Comparison of ENCODE assay signal across 8 mouse cellular contexts in genomic region chr14:31337406-31337805, GRCm38 (mm10). TPM values are rescaled to one million over a fixed set of nuclear protein-coding genes. Genes with fewer than 3 reads are reported as not detected.
DNase-seq lines count a peak whose midpoint lies in the region; ATAC-seq and TF ChIP-seq lines count a peak whose summit lies in the region.

No protein-coding gene starts in this region.

- H3K27ac ChIP-seq in cortical plate, adult 2 months (ENCODE audit: insufficient read depth, low read length): no peak overlapping the region
- H3K27ac ChIP-seq in intestine, embryonic 14.5 days (ENCODE audit: low read depth): no peak overlapping the region
- H3K27ac ChIP-seq in neural tube, embryonic 12.5 days: no peak overlapping the region

- DNase-seq in lung, adult 2 months: no peak
- DNase-seq in lung, postnatal 4 days: no peak
- DNase-seq in intestine, embryonic 14.5 days (ENCODE audit: low spot score): no peak
- DNase-seq in adrenal gland, adult 18-20 months (ENCODE audit: low spot score in 2 of 2): no peak
- no peak for DNase-seq in adrenal gland, adult 8-10 months
- DNase-seq in right cerebral cortex, postnatal 14 days: no peak

- no peak for TF ChIP-seq CTCF in lung, adult 2 months (IDR thresholded peaks at IDR 0.05; ENCODE audit: insufficient read depth, low read length)
- no peak for TF ChIP-seq CTCF in cortical plate, adult 2 months (IDR thresholded peaks at IDR 0.05; ENCODE audit: extremely low read depth, insufficient read depth, low read length)

- no peaks in the 10 kb centered on the region for H3K9me3 ChIP-seq in intestine, embryonic 14.5 days (ENCODE audit: control insufficient read depth, low read length)
- no peaks in the 10 kb centered on the region for H3K9me3 ChIP-seq in neural tube, embryonic 12.5 days

- peaks cover 12% of the 10 kb centered on the region for H3K36me3 ChIP-seq in intestine, embryonic 14.5 days (ENCODE audit: control insufficient read depth, insufficient read depth, low read length)
- H3K36me3 ChIP-seq in neural tube, embryonic 12.5 days: peaks cover 5% of the 10 kb centered on the region; the same call in 1 of the 2 replicates

- no peaks in the 10 kb centered on the region for H3K27me3 ChIP-seq in intestine, embryonic 14.5 days (replicated peaks; ENCODE audit: control insufficient read depth, insufficient read depth, low read length)
- no peaks in the 10 kb centered on the region for H3K27me3 ChIP-seq in neural tube, embryonic 12.5 days (replicated peaks)

- no peak for TF ChIP-seq POLR2A in lung, adult 2 months (IDR thresholded peaks at IDR 0.05; ENCODE audit: borderline replicate concordance, extremely low read depth, low read depth, low read length)
- TF ChIP-seq POLR2A in cortical plate, adult 2 months (IDR thresholded peaks at IDR 0.05; ENCODE audit: extremely low read depth, insufficient read depth, low read length): no peak

- no peak for ATAC-seq in intestine, embryonic 14.5 days (replicated peaks; ENCODE audit: low FRiP score, low TSS enrichment, low read depth)
- ATAC-seq in neural tube, embryonic 12.5 days (ENCODE audit: low FRiP score, low read depth): no peak

- 11% methylated on average over 7 of the region's 7 CpGs for WGBS in lung, adult 2 months
- WGBS in intestine, embryonic 14.5 days: 38% methylated on average over 7 of the region's 7 CpGs
- 52% methylated on average over 7 of the region's 7 CpGs for WGBS in neural tube, embryonic 12.5 days

- H3K9ac ChIP-seq in intestine, embryonic 14.5 days (ENCODE audit: low read length): peak overlapping the region; percentile 80
- H3K9ac ChIP-seq in neural tube, embryonic 12.5 days: peak overlapping the region; percentile 85

- peaks cover 2% of the 10 kb centered on the region; the same call in 1 of the 2 replicates for H3K4me1 ChIP-seq in lung, adult 2 months (ENCODE audit: control insufficient read depth, insufficient read depth, low read length)
- peaks cover 3% of the 10 kb centered on the region; the same call in 1 of the 2 replicates for H3K4me1 ChIP-seq in cortical plate, adult 2 months (ENCODE audit: control insufficient read depth, insufficient read depth, low read length)
- 0 out of 2 replicates have a peak, but pooled peaks cover 3% of the 10 kb centered on the region for H3K4me1 ChIP-seq in intestine, embryonic 14.5 days (replicated peaks; ENCODE audit: control insufficient read depth, insufficient read depth, low read length)
- H3K4me1 ChIP-seq in neural tube, embryonic 12.5 days: peaks cover 18% of the 10 kb centered on the region

- H3K4me3 ChIP-seq in lung, adult 2 months (replicated peaks; ENCODE audit: extremely low read depth, low read depth, low read length): peak overlapping the region; percentile 94
- peak overlapping the region; percentile 87 for H3K4me3 ChIP-seq in cortical plate, adult 2 months (ENCODE audit: insufficient read depth, low read length)
- H3K4me3 ChIP-seq in intestine, embryonic 14.5 days (ENCODE audit: low read depth, low read length): peak overlapping the region; percentile 86
- peak overlapping the region; percentile 87 for H3K4me3 ChIP-seq in neural tube, embryonic 12.5 days

- peak overlapping the region; percentile 61 for H3K4me2 ChIP-seq in intestine, embryonic 14.5 days (ENCODE audit: low read length)
- peak overlapping the region; percentile 68 for H3K4me2 ChIP-seq in neural tube, embryonic 12.5 days (replicated peaks)

RNA-seq across cellular contexts. Expression of gene Capn7, which starts 1.0 kb away (rescaled TPM):
- polyA plus RNA-seq in lung, adult 2 months (2012; rRNA removed): 11.0 and 12.2 TPM in 2 replicates
- 31.2 and 32.4 TPM in 2 replicates for polyA plus RNA-seq in cortical plate, adult 2 months (2012; rRNA removed)
- polyA plus RNA-seq in intestine, embryonic 14.5 days (2014; fragmentation: Nextera tagmentation; extraction: Ambion mirVana): 37.0 and 43.3 TPM in 2 replicates
- polyA plus RNA-seq in neural tube, embryonic 12.5 days (2016; fragmentation: Nextera tagmentation; extraction: Ambion mirVana): 57.9 and 60.7 TPM in 2 replicates
- total RNA-seq in adrenal gland, adult 18-20 months (2021): 10 to 100 TPM; 32.9 to 45.3 TPM
- total RNA-seq in adrenal gland, adult 8-10 months (2022): 10 to 100 TPM; 42.7 to 51.4 (median 48.7) TPM

RNA-seq across cellular contexts. Expression of gene Dnah1, which starts 13.7 kb away (rescaled TPM):
- polyA plus RNA-seq in lung, adult 2 months (2012; rRNA removed): 3.9 and 5.5 TPM in 2 replicates
- polyA plus RNA-seq in cortical plate, adult 2 months (2012; rRNA removed): 6.0 and 6.5 TPM in 2 replicates
- 5.4 and 6.9 TPM in 2 replicates for polyA plus RNA-seq in intestine, embryonic 14.5 days (2014; fragmentation: Nextera tagmentation; extraction: Ambion mirVana)
- 4.7 and 5.1 TPM in 2 replicates for polyA plus RNA-seq in neural tube, embryonic 12.5 days (2016; fragmentation: Nextera tagmentation; extraction: Ambion mirVana)
- 1 to 10 TPM; 1.5 to 2.0 TPM for total RNA-seq in adrenal gland, adult 18-20 months (2021)
- 1 to 10 TPM; 1.6 to 5.4 (median 3.1) TPM for total RNA-seq in adrenal gland, adult 8-10 months (2022)
